Mouse (Mus musculus) liver, postnatal 0 days (tissue): ENCODE data around the gene Cst11.
"Not testable (repeated sequence)": the region's sequence is repeated elsewhere in the genome, so short reads cannot be mapped to it uniquely, and the experiment has no call there.

Experiments used
- CTCF ChIP-seq: sonication (generic); IDR thresholded peaks from 2 replicates; pipeline ENCODE4 v1.5.1; 2016; ENCODE audit warnings: antibody characterized with exemption, low read depth
- EP300 ChIP-seq: IDR thresholded peaks from 2 replicates; pipeline ENCODE4 v1.6.1; 2016; ENCODE audit warnings: antibody characterized with exemption, low read depth, mild to moderate bottlenecking

- not testable (repeated sequence) for TF ChIP-seq CTCF, EP300
These were observed at the start of gene Cst11 for GRCm38 (mm10) chr2:148771397-148771796.
